Mouse (Mus musculus): ENCODE data around the gene Mrpl44.

DNA sequence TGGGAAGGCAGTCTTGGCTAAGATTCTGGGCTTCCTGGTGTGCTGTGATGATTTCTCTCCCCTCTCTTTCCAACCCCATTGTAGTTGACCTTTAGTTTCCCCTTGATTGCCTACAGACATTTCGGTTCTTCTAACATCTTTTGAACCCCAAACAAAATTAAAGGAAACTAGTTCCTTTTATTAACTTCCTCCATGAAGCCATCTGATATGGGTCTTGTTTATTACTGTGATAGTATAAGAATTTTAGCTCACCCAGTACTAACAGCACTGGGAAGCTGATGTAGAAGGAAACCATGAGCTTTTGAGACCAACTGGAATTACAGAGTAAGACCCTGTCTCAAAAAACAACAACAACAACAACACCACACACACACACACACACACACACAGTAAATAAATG lies 7.6 kb upstream of the Mrpl44 start:
- no peak for TF ChIP-seq POLR2A (IDR thresholded peaks at IDR 0.05; ENCODE audit: control insufficient read depth, low read depth, low read length)
- no peak for TF ChIP-seq CTCF (IDR thresholded peaks at IDR 0.05; ENCODE audit: control insufficient read depth, insufficient read depth, insufficient replicate concordance, low read depth, low read length)
